Mouse (Mus musculus) C2C12 (cell line): Measurements from ENCODE around the gene Olfr329-ps.

Experiments
- CTCF ChIP-seq: IDR thresholded peaks from one replicate; pipeline ENCODE4 v1.5.1; 2011; ENCODE audit not compliant: control insufficient read depth, insufficient read depth, insufficient read length
- MAX ChIP-seq: IDR thresholded peaks from one replicate; pipeline ENCODE4 v1.6.1; 2011; ENCODE audit warnings: mild to moderate bottlenecking, control low read depth
- MYOD1 ChIP-seq: IDR thresholded peaks from one replicate; pipeline ENCODE4 v1.6.1; 2011; ENCODE audit warnings: low read depth; ENCODE audit not compliant: control insufficient read depth, insufficient read length

- no peak for TF ChIP-seq CTCF
- no peak for TF ChIP-seq MYOD1
- no peak for TF ChIP-seq MAX
These were observed 32.4 kb upstream of the Olfr329-ps start for GRCm38 (mm10) chr11:58578636-58579035.
